Mouse (Mus musculus) heart, adult 2 months (tissue): ENCODE results near the gene Gm6096. TPM values are rescaled to one million over a fixed set of nuclear protein-coding genes. Genes with fewer than 3 reads are reported as not detected.

ENCODE experiments used
- DNase-seq, 2 experiments: peaks; one replicate each; pipeline ENCODE4 v3.0.0; 2021
- H3K27ac ChIP-seq: fragments of 200-600 bp; 2 replicates; pipeline ENCODE4 v1.8.1; 2022
- H3K27me3 ChIP-seq: fragments of 200-500 bp; 2 replicates; pipeline ENCODE4 v1.6.1; 2012; ENCODE audit warnings: mild to moderate bottlenecking, low read length, inconsistent platforms, mixed read lengths; ENCODE audit not compliant: control insufficient read depth, insufficient read depth
- H3K36me3 ChIP-seq: fragments of 200-500 bp; 2 replicates; pipeline ENCODE4 v1.6.1; 2012; ENCODE audit warnings: low read length, inconsistent platforms; ENCODE audit not compliant: control insufficient read depth, insufficient read depth
- H3K4me1 ChIP-seq: fragments of 200-500 bp; 2 replicates; pipeline ENCODE4 v1.6.1; 2011; ENCODE audit warnings: low read length; ENCODE audit not compliant: control insufficient read depth, insufficient read depth
- H3K4me3 ChIP-seq: fragments of 200-600 bp; 2 replicates; pipeline ENCODE4 v1.8.1; 2022
- H3K79me2 ChIP-seq: fragments of 200-500 bp; replicated peaks from 2 replicates; pipeline ENCODE4 v1.6.1; 2012; ENCODE audit warnings: mild to moderate bottlenecking, inconsistent platforms, low read length, moderate library complexity, mixed read lengths; ENCODE audit not compliant: control insufficient read depth, insufficient read depth
- H3K9ac ChIP-seq: fragments of 200-500 bp; 2 replicates; pipeline ENCODE4 v1.6.1; 2012; ENCODE audit warnings: low read depth, mild to moderate bottlenecking, control low read depth, inconsistent platforms, low read length, mixed read lengths
- CTCF ChIP-seq: fragments of 200-600 bp; IDR thresholded peaks from 2 replicates; pipeline ENCODE4 v1.8.1; 2022; ENCODE audit warnings: antibody characterized with exemption, mild to moderate bottlenecking, moderate library complexity
- EP300 ChIP-seq: fragments of 200-500 bp; IDR thresholded peaks from 2 replicates; pipeline ENCODE4 v1.6.1; 2011; ENCODE audit warnings: low read depth, low read length, control low read depth; ENCODE audit not compliant: insufficient read depth
- POLR2A ChIP-seq: fragments of 200-500 bp; IDR thresholded peaks from 2 replicates; pipeline ENCODE4 v1.6.1; 2011; ENCODE audit warnings: mild to moderate bottlenecking, low read depth, low read length, control low read depth; ENCODE audit not compliant: insufficient read depth
- WGBS: fragments of 180-500 bp; shearing (Covaris S2); methylation state at CpG from one replicate; pipeline ENCODE4 v1.1.7; 2018; 5-methylcytosine and 5-hydroxymethylcytosine counted together
- intact Hi-C: fragments of 180-260 bp; cut with DNase I; formaldehyde crosslinking; loops from one replicate; pipeline ENCODE4 v1.15.1; 2025
- polyA plus RNA-seq: library from polyadenylated mRNA; depleted of rRNA; stranded (reverse); fragments of >200 nt; gene quantifications from 2 replicates; pipeline ENCODE4 v1.2.3, GENCODE M21; 2012; rRNA removed
- total RNA-seq, 2 experiments: library from RNA; stranded (reverse); gene quantifications; 2 replicates each; pipeline ENCODE4 v1.2.3; 2021

Gene Gm6096
- total and polyA plus RNA-seq, 3 experiments: not detected

DNA sequence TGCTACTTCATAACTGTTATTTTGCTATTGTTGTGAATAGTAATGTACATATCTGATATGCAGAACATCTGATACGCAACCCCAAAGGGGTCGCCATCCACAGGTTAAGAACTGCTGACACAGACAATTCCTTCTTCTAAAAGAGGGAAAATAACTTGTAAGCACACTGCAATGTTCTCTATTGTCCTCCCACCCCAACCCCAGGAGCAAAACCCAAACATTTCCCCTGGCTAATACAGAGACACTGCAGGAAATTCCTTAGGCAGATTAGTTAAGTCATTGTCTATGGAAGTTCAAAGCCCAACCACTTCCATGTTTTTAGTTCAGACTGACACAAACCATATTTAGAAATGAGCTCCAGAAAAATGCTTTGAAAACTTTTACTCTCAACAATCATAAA, 48.0 kb downstream of the Gm6096 start:
- peaks cover 41% of the 10 kb centered on the region for H3K36me3 ChIP-seq
- intact Hi-C loops: no loop called here
- no peak overlapping the region; the same call in 1 of the 2 replicates for H3K27ac ChIP-seq

More for the DNA sequence above, 48.0 kb downstream of the Gm6096 start:
- Histone ChIP-seq H3K4me1 (peaks cover 25% of the 10 kb centered on the region), H3K79me2 (peaks cover 18% of the 10 kb centered on the region), H3K9ac (no peak overlapping the region), H3K4me3 (no peak overlapping the region), H3K27me3 (no peaks in the 10 kb centered on the region)
- WGBS: 62% methylated on average over 2 of the region's 2 CpGs
- TF ChIP-seq POLR2A (no peak), CTCF (no peak), EP300 (no peak)
- no peak for DNase-seq

Other genes starting within 250 kb of the Gm6096 start
- gene Scgb2b27, start 237.1 kb upstream of the Gm6096 start, total RNA-seq: not detected
- gene Scgb2b27, start 237.1 kb upstream of the Gm6096 start, polyA plus RNA-seq: not detected in 2 replicates
- gene Scgb1b27, start 229.6 kb upstream of the Gm6096 start, total RNA-seq: not detected
- not detected in 2 replicates for gene Scgb1b27, start 229.6 kb upstream of the Gm6096 start, polyA plus RNA-seq
- not detected for gene Scgb1b30, start 155.6 kb upstream of the Gm6096 start, total RNA-seq
- gene Scgb1b30, start 155.6 kb upstream of the Gm6096 start, polyA plus RNA-seq: not detected in 2 replicates
- 10 to 100 TPM in 1 of 2 experiments, 1 to 10 TPM in 1; 9.7 to 10.6 TPM for gene Wtip, start 117.8 kb upstream of the Gm6096 start, total RNA-seq
- gene Wtip, start 117.8 kb upstream of the Gm6096 start, polyA plus RNA-seq: 12.1 and 16.8 TPM in 2 replicates
- gene Uba2, start 81.4 kb upstream of the Gm6096 start, total RNA-seq: 10 to 100 TPM; 29.9 to 32.9 TPM
- 19.5 and 38.6 TPM in 2 replicates for gene Uba2, start 81.4 kb upstream of the Gm6096 start, polyA plus RNA-seq
- gene Pdcd2l, start 54.4 kb upstream of the Gm6096 start, total RNA-seq: 10 to 100 TPM; 14.8 to 20.6 TPM
- gene Pdcd2l, start 54.4 kb upstream of the Gm6096 start, polyA plus RNA-seq: 18.8 and 30.0 TPM in 2 replicates
- gene Gpi1, start 20.7 kb upstream of the Gm6096 start, total RNA-seq: 100 to 1,000 TPM; 480 to 591 TPM
- 442 and 488 TPM in 2 replicates for gene Gpi1, start 20.7 kb upstream of the Gm6096 start, polyA plus RNA-seq
- 10 to 100 TPM; 40.7 to 44.1 TPM for gene 4931406P16Rik, start 62.5 kb downstream of the Gm6096 start, total RNA-seq
- gene 4931406P16Rik, start 62.5 kb downstream of the Gm6096 start, polyA plus RNA-seq: 24.9 and 32.5 TPM in 2 replicates
- 10 to 100 TPM; 86.9 to 88.3 TPM for gene Lsm14a, start 142.3 kb downstream of the Gm6096 start, total RNA-seq
- 42.9 and 68.7 TPM in 2 replicates for gene Lsm14a, start 142.3 kb downstream of the Gm6096 start, polyA plus RNA-seq